Mouse (Mus musculus) kidney, postnatal 0 days (tissue): ENCODE results near the gene Wapl. TPM values are rescaled to one million over a fixed set of nuclear protein-coding genes. Genes with fewer than 3 reads are reported as not detected.

ENCODE experiments used
- ATAC-seq: fragments of 200-750 bp; cut with Nextera tagmentation; replicated peaks from 2 replicates; pipeline ENCODE4 v1.8.0; 2017; ENCODE audit warnings: low read depth, moderate number of reproducible peaks, moderate TSS enrichment, moderate library complexity; ENCODE audit not compliant: low FRiP score
- DNase-seq: peaks from one replicate; pipeline ENCODE4 v3.0.0-alpha.2; 2016; ENCODE audit warnings: low spot score
- H3K27ac ChIP-seq: fragments of 300-500 bp; sonication (generic); 2 replicates; pipeline ENCODE4 v1.5.1; 2014; ENCODE audit warnings: mild to moderate bottlenecking
- H3K27me3 ChIP-seq: fragments of 300-500 bp; sonication (generic); 2 replicates; pipeline ENCODE4 v1.6.1; 2014; ENCODE audit warnings: low read length, mixed read lengths; ENCODE audit not compliant: insufficient read depth
- H3K36me3 ChIP-seq: fragments of 300-500 bp; sonication (generic); 2 replicates; pipeline ENCODE4 v1.6.1; 2014; ENCODE audit warnings: low read length, mixed read lengths; ENCODE audit not compliant: insufficient read depth
- H3K4me1 ChIP-seq: fragments of 300-500 bp; sonication (generic); replicated peaks from 2 replicates; pipeline ENCODE4 v1.6.1; 2014; ENCODE audit warnings: antibody characterized with exemption, low read length, mixed read lengths; ENCODE audit not compliant: insufficient read depth
- H3K4me2 ChIP-seq: fragments of 300-500 bp; sonication (generic); 2 replicates; pipeline ENCODE4 v1.6.1; 2014; ENCODE audit warnings: mild to moderate bottlenecking, low read length, moderate library complexity, mixed read lengths
- H3K4me3 ChIP-seq: fragments of 300-500 bp; sonication (generic); replicated peaks from 2 replicates; pipeline ENCODE4 v1.5.1; 2014; ENCODE audit warnings: low read depth, low read length
- H3K9ac ChIP-seq: fragments of 300-500 bp; sonication (generic); 2 replicates; pipeline ENCODE4 v1.6.1; 2014; ENCODE audit warnings: low read depth, low read length
- H3K9me3 ChIP-seq: fragments of 300-500 bp; sonication (generic); replicated peaks from 2 replicates; pipeline ENCODE4 v1.6.1; 2016; ENCODE audit warnings: low read length, inconsistent platforms, mixed read lengths
- CTCF ChIP-seq: IDR thresholded peaks from 2 replicates; pipeline ENCODE4 v1.5.1; 2016; ENCODE audit warnings: antibody characterized with exemption, low read depth, mild to moderate bottlenecking, moderate library complexity
- WGBS: fragments of 180-500 bp; shearing (Covaris S2); extraction: QIAGEN DNeasy Blood & Tissue Kit; methylation state at CpG from one replicate; pipeline ENCODE4 v1.1.7; 2014; 5-methylcytosine and 5-hydroxymethylcytosine counted together
- polyA plus RNA-seq: library from polyadenylated mRNA; unstranded; fragments of >200 nt; fragmentation: Nextera tagmentation; extraction: Ambion mirVana; gene quantifications from 2 replicates; pipeline ENCODE4 v1.2.1, GENCODE M21; 2015

Wapl gene
- polyA plus RNA-seq, 1 experiment from 2014 or later: 25.0 TPM

DNA sequence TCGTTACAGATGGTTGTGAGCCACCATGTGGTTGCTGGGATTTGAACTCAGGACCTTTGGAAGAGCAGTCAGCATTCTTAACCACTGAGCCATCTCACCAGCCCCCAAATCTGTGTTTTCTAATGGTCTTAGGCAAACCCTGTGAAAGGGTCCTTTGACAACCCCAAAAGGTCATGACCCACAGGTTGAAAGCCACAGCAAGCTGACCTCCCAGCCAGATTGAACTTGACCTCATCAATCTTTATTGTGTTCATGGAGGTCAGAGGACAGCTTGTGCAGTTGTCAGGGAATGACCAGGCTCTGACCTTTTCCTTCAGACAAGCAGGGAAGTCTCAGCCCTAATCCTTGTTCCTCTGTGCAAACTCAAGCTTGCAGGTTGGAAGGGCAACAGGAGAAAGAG lies 10.3 kb upstream of the Wapl start:
- Histone ChIP-seq H3K36me3 (no peaks in the 10 kb centered on the region), H3K9me3 (no peaks in the 10 kb centered on the region), H3K27ac (no peak overlapping the region), H3K27me3 (peaks cover 10% of the 10 kb centered on the region; the same call in 1 of the 2 replicates), H3K4me2 (no peak overlapping the region), H3K4me1 (peaks cover 5% of the 10 kb centered on the region; the same call in 1 of the 2 replicates), H3K4me3 (no peak overlapping the region), H3K9ac (no peak overlapping the region)
- no peak for TF ChIP-seq CTCF
- 83% methylated on average over 1 of the region's 1 CpGs for WGBS
- DNase-seq (no peak), ATAC-seq (no peak)

DNA sequence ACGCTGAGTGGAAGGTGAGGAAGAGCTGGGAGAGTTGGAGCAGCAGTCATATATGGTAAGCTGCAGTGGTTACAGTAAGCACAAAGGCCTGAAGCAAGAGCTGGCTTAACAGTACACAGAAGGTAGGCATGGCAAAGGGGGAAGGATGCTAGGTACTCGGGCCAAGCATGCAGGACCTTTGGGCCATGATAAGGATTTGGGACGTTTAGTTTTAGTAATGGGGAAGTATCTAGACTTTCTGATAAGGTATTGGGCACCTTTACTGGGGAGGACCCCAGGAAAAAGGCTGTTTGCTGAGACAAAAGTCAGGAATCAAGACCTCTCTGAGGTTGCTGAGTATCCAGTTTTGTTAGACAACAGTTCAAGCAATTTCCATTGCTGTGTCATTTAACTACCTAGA lies 4.6 kb upstream of the Wapl start:
- WGBS: 74% methylated on average over 3 of the region's 3 CpGs
- Histone ChIP-seq H3K9ac (no peak overlapping the region), H3K4me1 (no peaks in the 10 kb centered on the region), H3K36me3 (no peaks in the 10 kb centered on the region), H3K4me3 (no peak overlapping the region), H3K27me3 (no peaks in the 10 kb centered on the region), H3K27ac (no peak overlapping the region), H3K4me2 (no peak overlapping the region), H3K9me3 (no peaks in the 10 kb centered on the region)
- TF ChIP-seq CTCF: no peak
- ATAC-seq (no peak), DNase-seq (no peak)

DNA sequence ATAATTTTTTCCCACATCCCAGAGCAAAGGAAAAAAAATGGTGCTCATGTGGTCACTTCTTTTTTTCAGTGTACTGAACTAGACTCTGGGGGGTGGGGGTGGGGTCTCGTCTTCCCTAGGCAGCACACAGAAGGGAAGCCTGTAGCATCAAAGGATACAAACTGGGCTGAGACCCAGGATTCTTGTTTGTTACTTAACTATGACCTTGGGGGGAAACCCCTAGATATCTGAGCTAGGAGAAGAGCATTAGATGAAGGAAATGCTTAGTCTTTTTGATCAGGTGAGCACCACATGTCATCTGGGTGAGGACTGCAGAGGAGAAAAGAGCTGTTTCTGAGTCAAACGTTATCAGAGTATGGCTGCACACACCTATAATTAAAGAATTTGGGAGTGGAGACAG lies 3.5 kb upstream of the Wapl start:
- TF ChIP-seq CTCF: no peak
- 56% methylated on average over 2 of the region's 2 CpGs for WGBS
- H3K9ac ChIP-seq: no peak overlapping the region
- no peaks in the 10 kb centered on the region for H3K27me3 ChIP-seq
- H3K36me3 ChIP-seq: no peaks in the 10 kb centered on the region
- no peaks in the 10 kb centered on the region for H3K4me1 ChIP-seq
- no peak overlapping the region for H3K27ac ChIP-seq
- H3K9me3 ChIP-seq: no peaks in the 10 kb centered on the region
- no peak overlapping the region for H3K4me3 ChIP-seq
- ATAC-seq: no peak
- no peak overlapping the region for H3K4me2 ChIP-seq
- no peak for DNase-seq

DNA sequence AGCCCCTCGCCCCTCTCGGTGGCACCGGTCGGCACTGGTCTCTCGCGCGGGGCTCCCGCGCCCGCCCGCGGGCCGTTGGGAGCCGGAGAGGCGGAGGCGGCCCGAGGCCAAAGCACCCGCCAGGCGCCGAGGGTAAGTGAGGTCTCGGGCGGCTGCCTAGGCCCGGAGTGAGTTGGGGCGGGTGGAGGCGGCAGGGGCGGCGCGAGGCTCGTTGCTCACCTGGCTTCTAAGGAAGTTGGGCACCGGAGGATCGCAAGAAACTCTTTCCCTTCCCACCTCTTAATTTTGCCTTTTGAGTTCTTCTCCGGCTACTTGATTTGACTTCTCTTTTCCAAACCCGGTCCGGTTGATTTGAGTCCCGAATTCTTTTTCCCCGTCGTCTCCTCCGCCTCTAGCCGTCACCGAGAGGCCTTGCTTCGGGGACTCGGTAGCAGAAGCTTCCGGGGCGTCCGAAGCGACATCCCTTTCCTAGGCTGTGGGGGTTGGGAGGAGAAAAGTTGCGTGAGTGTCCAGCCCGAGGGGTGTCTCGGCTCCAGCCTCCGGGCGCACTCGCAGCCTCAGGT lies 582 bp downstream of the Wapl start:
- ATAC-seq (no peak), DNase-seq (peak; percentile 62)
- H3K36me3 ChIP-seq: peaks cover 7% of the 10 kb centered on the region; the same call in 1 of the 2 replicates
- H3K27ac ChIP-seq: peak overlapping the region; percentile 96
- no peaks in the 10 kb centered on the region for H3K4me1 ChIP-seq
- under 1% methylated on average over 51 of the region's 52 CpGs for WGBS
- H3K27me3 ChIP-seq: no peaks in the 10 kb centered on the region
- H3K4me3 ChIP-seq: peak overlapping the region; percentile 84
- peak overlapping the region; percentile 80 for H3K4me2 ChIP-seq
- TF ChIP-seq CTCF: no peak
- H3K9ac ChIP-seq: peak overlapping the region; percentile 99
- no peaks in the 10 kb centered on the region for H3K9me3 ChIP-seq

DNA sequence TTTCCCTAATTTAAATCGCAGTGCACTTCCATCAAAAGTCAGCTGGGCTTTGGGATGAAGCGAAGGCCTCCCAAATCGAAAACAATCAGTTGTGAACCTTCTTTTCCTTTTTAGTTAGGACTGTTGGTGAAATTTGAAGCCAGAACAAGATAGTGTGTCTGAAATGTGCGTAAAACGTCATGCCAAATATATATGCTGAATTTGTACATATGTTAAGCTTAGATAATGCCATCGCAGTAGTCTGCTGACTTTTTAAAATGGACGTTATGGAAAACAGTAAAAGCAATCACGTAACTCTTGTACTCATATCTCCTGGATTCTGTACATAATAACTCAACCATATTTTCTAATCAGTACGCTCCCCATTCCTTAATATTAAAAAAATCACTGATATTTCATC lies 1.2 kb downstream of the Wapl start:
- peak overlapping the region; percentile 99 for H3K9ac ChIP-seq
- peak overlapping the region; percentile 96 for H3K27ac ChIP-seq
- WGBS: 21% methylated on average over 9 of the region's 9 CpGs
- TF ChIP-seq CTCF: no peak
- peak overlapping the region; percentile 80 for H3K4me2 ChIP-seq
- no peaks in the 10 kb centered on the region for H3K9me3 ChIP-seq
- H3K36me3 ChIP-seq: peaks cover 7% of the 10 kb centered on the region; the same call in 1 of the 2 replicates
- no peak for DNase-seq
- no peaks in the 10 kb centered on the region for H3K4me1 ChIP-seq
- no peak for ATAC-seq
- H3K4me3 ChIP-seq: peak overlapping the region; percentile 84
- no peaks in the 10 kb centered on the region for H3K27me3 ChIP-seq

DNA sequence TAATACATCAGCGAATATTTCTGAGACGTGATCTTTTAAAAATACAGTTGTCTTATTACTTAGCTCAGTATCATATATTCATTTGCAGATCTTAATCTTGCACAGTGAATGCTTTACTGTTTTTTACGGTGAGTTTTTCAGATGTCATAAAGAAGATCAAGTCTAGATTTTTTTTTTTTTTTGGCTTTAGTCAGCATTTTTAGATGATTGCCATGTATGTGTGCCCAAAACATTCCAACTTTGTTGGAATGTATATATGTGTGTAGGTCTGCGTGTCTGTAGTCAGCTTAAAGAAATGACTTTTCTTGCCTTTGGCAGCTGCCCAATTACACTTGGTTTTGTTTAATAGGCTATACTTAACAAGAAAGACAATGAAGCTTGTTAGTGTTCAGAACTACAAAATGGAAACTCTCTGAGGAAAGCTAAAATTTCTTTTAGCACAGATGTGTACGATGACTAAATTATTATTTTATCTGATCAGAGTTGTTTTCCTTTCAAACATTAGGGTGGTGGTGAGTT lies 1.7 kb downstream of the Wapl start:
- DNase-seq (no peak), ATAC-seq (no peak)
- Histone ChIP-seq H3K27ac (no peak overlapping the region), H3K4me1 (no peaks in the 10 kb centered on the region), H3K27me3 (no peaks in the 10 kb centered on the region), H3K4me3 (peak overlapping the region; percentile 84; the same call in 1 of the 2 replicates), H3K9ac (no peak overlapping the region), H3K4me2 (peak overlapping the region; percentile 80), H3K36me3 (peaks cover 7% of the 10 kb centered on the region; the same call in 1 of the 2 replicates), H3K9me3 (no peaks in the 10 kb centered on the region)
- TF ChIP-seq CTCF: no peak
- 58% methylated on average over 5 of the region's 5 CpGs for WGBS
